10 mouse cellular contexts compared by ENCODE assay signal in the genomic region with DNA sequence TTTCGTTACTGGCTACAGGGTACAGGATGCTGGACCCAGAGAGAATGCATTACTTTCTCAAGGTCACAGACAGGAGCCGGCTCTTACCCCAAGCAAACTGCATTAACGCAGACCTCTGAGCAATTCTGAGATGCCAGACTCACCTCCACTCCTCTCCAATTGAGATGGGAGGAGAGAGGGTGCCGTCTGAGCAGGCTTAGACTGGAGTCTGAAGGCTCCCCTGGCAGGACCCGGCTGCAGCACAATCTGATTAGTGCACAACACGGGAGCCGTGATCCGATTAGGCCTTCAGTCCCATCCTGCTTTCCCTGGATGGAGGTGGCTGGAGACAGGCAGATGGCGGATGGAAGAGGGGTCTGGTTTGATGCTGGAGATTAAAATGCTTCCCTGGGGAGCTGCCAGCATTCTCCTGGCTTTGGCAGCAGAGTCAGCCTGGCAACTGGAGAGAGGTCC. TPM values are rescaled to one million over a fixed set of nuclear protein-coding genes. Genes with fewer than 3 reads are reported as not detected.
DNase-seq lines count a peak whose midpoint lies in the region; ATAC-seq lines count a peak whose summit lies in the region.
"Had no signal": no experiment of that assay in that cellular context is flagged by ENCODE, and none has a peak within 500 bp of the region (broad histone marks: within the 10 kb centered on the region; RNA-seq: fewer than 3 reads in every experiment).

No protein-coding gene starts in this region.

- no peaks in the 10 kb centered on the region; the same call in 1 of the 2 replicates for H3K4me1 ChIP-seq in lung, embryonic 16.5 days (replicated peaks; ENCODE audit: control insufficient read depth, insufficient read depth, low read length)
- peaks cover 19% of the 10 kb centered on the region for H3K4me1 ChIP-seq in hindbrain, embryonic 15.5 days (replicated peaks)

- H3K36me3 ChIP-seq in lung, embryonic 16.5 days (ENCODE audit: control insufficient read depth, insufficient read depth, low read length), result no peaks in the 10 kb centered on the region
- no peaks in the 10 kb centered on the region for H3K36me3 ChIP-seq in hindbrain, embryonic 15.5 days
- H3K36me3 ChIP-seq: heart, embryonic 13.5 days; neural tube, embryonic 12.5 days had no signal

- H3K4me3 ChIP-seq in lung, embryonic 16.5 days (ENCODE audit: low read length), result no peak overlapping the region
- no peak overlapping the region for H3K4me3 ChIP-seq in hindbrain, embryonic 15.5 days
- H3K4me3 ChIP-seq: heart, embryonic 13.5 days; neural tube, embryonic 12.5 days had no signal

- peak; percentile 12; the same call in 1 of the 2 replicates for ATAC-seq in lung, embryonic 16.5 days (ENCODE audit: low read depth)
- peak; percentile 76; the same call in 1 of the 2 replicates for ATAC-seq in hindbrain, embryonic 15.5 days (ENCODE audit: low FRiP score, low read depth)
- no peak for ATAC-seq in megakaryocyte, adult 5-6 weeks (ENCODE audit: poor library complexity, severe bottlenecking)

- no peaks in the 10 kb centered on the region for H3K27me3 ChIP-seq in lung, embryonic 16.5 days (ENCODE audit: control insufficient read depth, insufficient read depth, low read depth, low read length)
- H3K27me3 ChIP-seq in hindbrain, embryonic 15.5 days, result no peaks in the 10 kb centered on the region
- H3K27me3 ChIP-seq: heart, embryonic 13.5 days; neural tube, embryonic 12.5 days had no signal

- DNase-seq in lung, postnatal 10 days, result no peak
- peak; percentile 91 to 93 for DNase-seq in cerebellum, postnatal 10 days
- peak; percentile 55 to 60 for DNase-seq in layer of hippocampus, postnatal 36 days
- DNase-seq in retina, postnatal 7 days (ENCODE audit: low read depth, low spot score), result peak; percentile 90
- no peak for DNase-seq in spleen, adult 18-20 months

- H3K9me3 ChIP-seq in lung, embryonic 16.5 days (ENCODE audit: control insufficient read depth, low read length), result no peaks in the 10 kb centered on the region
- H3K9me3 ChIP-seq in hindbrain, embryonic 15.5 days, result no peaks in the 10 kb centered on the region
- H3K9me3 ChIP-seq: heart, embryonic 13.5 days; neural tube, embryonic 12.5 days had no signal

- no peak overlapping the region for H3K4me2 ChIP-seq in lung, embryonic 16.5 days (ENCODE audit: low read depth, low read length)
- H3K4me2 ChIP-seq in hindbrain, embryonic 15.5 days, result no peak overlapping the region
- H3K4me2 ChIP-seq: heart, embryonic 13.5 days; neural tube, embryonic 12.5 days had no signal

- no peak overlapping the region for H3K9ac ChIP-seq in lung, embryonic 16.5 days (ENCODE audit: low read length)
- H3K9ac ChIP-seq in hindbrain, embryonic 15.5 days, result 0 out of 2 replicates have a peak overlapping the region, but pooled peaks have one; percentile 14
- H3K9ac ChIP-seq: heart, embryonic 13.5 days; neural tube, embryonic 12.5 days had no signal

- 31% methylated on average over 9 of the region's 9 CpGs for WGBS in lung, embryonic 16.5 days
- WGBS in hindbrain, embryonic 15.5 days, result 21% methylated on average over 9 of the region's 9 CpGs

- no peak overlapping the region for H3K27ac ChIP-seq in lung, embryonic 16.5 days (ENCODE audit: low read length)
- peak overlapping the region; percentile 65 for H3K27ac ChIP-seq in hindbrain, embryonic 15.5 days (replicated peaks)
- H3K27ac ChIP-seq: heart, embryonic 13.5 days had no signal

RNA-seq across cellular contexts. Expression of gene Slc19a1, which starts 23.9 kb away (rescaled TPM):
- polyA plus RNA-seq in lung, embryonic 16.5 days (2015; fragmentation: Nextera tagmentation; extraction: Ambion mirVana), result 21.1 and 21.5 TPM in 2 replicates
- polyA plus RNA-seq in hindbrain, embryonic 15.5 days (2015; fragmentation: Nextera tagmentation; extraction: Ambion mirVana), result 41.8 and 42.9 TPM in 2 replicates
- 10 to 100 TPM; 20.7 to 23.3 TPM for total RNA-seq in layer of hippocampus, postnatal 36 days (2021)
- 2.1 and 3.3 TPM in 2 replicates for total RNA-seq in megakaryocyte, adult 5-6 weeks (2015)
- 2.6 and 4.3 TPM in 2 replicates for total RNA-seq in megakaryocyte, adult 5-6 weeks (2017)

RNA-seq across cellular contexts. Expression of gene Pcbp3, which starts 46.4 kb away (rescaled TPM):
- 30.7 and 34.9 TPM in 2 replicates for polyA plus RNA-seq in lung, embryonic 16.5 days (2015; fragmentation: Nextera tagmentation; extraction: Ambion mirVana)
- 88.6 and 88.7 TPM in 2 replicates for polyA plus RNA-seq in hindbrain, embryonic 15.5 days (2015; fragmentation: Nextera tagmentation; extraction: Ambion mirVana)
- total RNA-seq in layer of hippocampus, postnatal 36 days (2021), result 10 to 100 TPM; 63.0 to 67.1 TPM
- total RNA-seq in megakaryocyte, adult 5-6 weeks (2015), result 4.4 and 5.7 TPM in 2 replicates
- total RNA-seq in megakaryocyte, adult 5-6 weeks (2017), result 4.7 and 6.2 TPM in 2 replicates

Comparison
In these comparisons a context has a peak if more than half of its experiments do, and no peak if none do; other contexts are left out.
1. DNase-seq: peak in cerebellum, postnatal 10 days (2 of 2), layer of hippocampus, postnatal 36 days (2 of 2) and retina, postnatal 7 days (single experiment); none in lung, postnatal 10 days (single experiment) and spleen, adult 18-20 months (0 of 2).
2. RNA of gene Slc19a1, which starts 23.9 kb away (total RNA-seq): 20.7 to 23.3 TPM in layer of hippocampus, postnatal 36 days; 2.1 to 4.3 TPM in megakaryocyte, adult 5-6 weeks; every median in the first group is over 4 times any median in the second.
3. RNA of gene Pcbp3, which starts 46.4 kb away (total RNA-seq): 63.0 to 67.1 TPM in layer of hippocampus, postnatal 36 days; 4.4 to 6.2 TPM in megakaryocyte, adult 5-6 weeks; every median in the first group is over 4 times any median in the second.